Mouse (Mus musculus) bone marrow, adult 2 months (tissue): ENCODE results near the gene H3f3a.

ENCODE experiments used
- CTCF ChIP-seq: fragments of 200-500 bp; IDR thresholded peaks from 2 replicates; pipeline ENCODE4 v1.5.1; 2011; ENCODE audit warnings: low read length, control low read depth; ENCODE audit not compliant: control insufficient read depth, insufficient read depth
- POLR2A ChIP-seq: fragments of 200-500 bp; IDR thresholded peaks from 2 replicates; pipeline ENCODE4 v1.6.1; 2011; ENCODE audit warnings: low read depth, mild to moderate bottlenecking, control low read depth, low read length, borderline replicate concordance; ENCODE audit not compliant: control insufficient read depth

GRCm38 (mm10) chr1:180778941-180779340, 34.8 kb downstream of the H3f3a start:
- TF ChIP-seq CTCF (no peak), POLR2A (no peak)
